Mouse (Mus musculus): ENCODE results near the gene Zfp446. TPM values are rescaled to one million over a fixed set of nuclear protein-coding genes. Genes with fewer than 3 reads are reported as not detected.
A peak's percentile ranks its signal among the peaks of the same experiment; 100 is the strongest.

Zfp446 gene
- polyA plus RNA-seq, 1 experiment from 2014 or later = 7.0 TPM

DNA sequence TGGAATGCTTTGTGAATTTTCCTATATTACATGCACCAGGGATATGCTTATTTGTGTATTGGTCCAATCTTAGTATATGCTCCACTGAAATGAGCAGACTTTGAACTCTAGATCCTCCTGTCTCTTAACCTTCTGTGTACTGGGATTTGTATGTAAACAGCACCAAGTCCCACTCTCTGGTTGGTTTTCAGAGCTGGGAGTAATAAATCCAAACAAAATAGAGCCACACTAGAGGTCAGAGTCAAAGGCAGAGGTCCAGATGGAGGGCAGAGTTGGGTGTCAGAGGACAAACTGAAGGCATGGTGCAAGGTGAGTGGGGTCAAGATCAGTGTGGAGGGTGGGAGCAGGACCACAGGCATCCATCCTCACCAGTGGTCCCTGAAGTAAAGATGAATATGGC lies 18.2 kb downstream of the Zfp446 start:
- H3K27ac ChIP-seq (ENCODE audit: low read depth, low read length) = no peak overlapping the region
- no peaks in the 10 kb centered on the region for H3K27me3 ChIP-seq (replicated peaks; ENCODE audit: control insufficient read depth, insufficient read depth, low read length)
- no peaks in the 10 kb centered on the region for H3K4me1 ChIP-seq (replicated peaks; ENCODE audit: control insufficient read depth, insufficient read depth, low read length)
- DNase-seq (ENCODE audit: low spot score) = no peak
- H3K36me3 ChIP-seq (ENCODE audit: control insufficient read depth, insufficient read depth, low read length) = no peaks in the 10 kb centered on the region
- no peaks in the 10 kb centered on the region for H3K9me3 ChIP-seq (ENCODE audit: control insufficient read depth, low read length)
- no peak overlapping the region for H3K4me2 ChIP-seq
- no peak for ATAC-seq (replicated peaks; ENCODE audit: low FRiP score)
- H3K9ac ChIP-seq (ENCODE audit: low read depth, low read length) = no peak overlapping the region
- no peak overlapping the region for H3K4me3 ChIP-seq (ENCODE audit: low read depth, low read length)

DNA sequence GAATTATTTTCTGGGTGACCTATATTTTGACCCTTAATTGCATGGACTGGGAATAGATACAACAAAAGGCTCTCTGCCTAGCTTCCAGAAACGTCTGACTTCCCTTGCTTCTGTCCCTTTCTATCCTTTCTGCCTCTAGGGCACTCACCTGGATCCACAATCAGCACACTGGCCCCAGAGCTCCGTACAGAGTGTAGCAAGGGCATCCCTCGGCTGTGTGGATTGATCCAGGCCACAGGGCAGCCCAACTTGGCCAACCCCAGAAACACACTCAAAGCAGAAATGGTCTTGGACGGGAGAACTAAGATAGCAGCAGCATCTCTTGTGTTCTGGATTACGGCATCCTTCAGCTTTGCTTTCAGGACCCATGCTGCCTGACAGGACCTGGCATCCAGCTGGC lies 19.6 kb downstream of the Zfp446 start:
- Histone ChIP-seq H3K27me3 (replicated peaks; ENCODE audit: control insufficient read depth, insufficient read depth, low read length) (no peaks in the 10 kb centered on the region), H3K9me3 (ENCODE audit: control insufficient read depth, low read length) (no peaks in the 10 kb centered on the region), H3K36me3 (ENCODE audit: control insufficient read depth, insufficient read depth, low read length) (no peaks in the 10 kb centered on the region), H3K4me1 (replicated peaks; ENCODE audit: control insufficient read depth, insufficient read depth, low read length) (no peaks in the 10 kb centered on the region), H3K4me3 (ENCODE audit: low read depth, low read length) (no peak overlapping the region), H3K4me2 (no peak overlapping the region), H3K27ac (ENCODE audit: low read depth, low read length) (no peak overlapping the region), H3K9ac (ENCODE audit: low read depth, low read length) (no peak overlapping the region)
- ATAC-seq (replicated peaks; ENCODE audit: low FRiP score) (no peak), DNase-seq (ENCODE audit: low spot score) (no peak)
- WGBS = 65% methylated on average over 5 of the region's 5 CpGs

DNA sequence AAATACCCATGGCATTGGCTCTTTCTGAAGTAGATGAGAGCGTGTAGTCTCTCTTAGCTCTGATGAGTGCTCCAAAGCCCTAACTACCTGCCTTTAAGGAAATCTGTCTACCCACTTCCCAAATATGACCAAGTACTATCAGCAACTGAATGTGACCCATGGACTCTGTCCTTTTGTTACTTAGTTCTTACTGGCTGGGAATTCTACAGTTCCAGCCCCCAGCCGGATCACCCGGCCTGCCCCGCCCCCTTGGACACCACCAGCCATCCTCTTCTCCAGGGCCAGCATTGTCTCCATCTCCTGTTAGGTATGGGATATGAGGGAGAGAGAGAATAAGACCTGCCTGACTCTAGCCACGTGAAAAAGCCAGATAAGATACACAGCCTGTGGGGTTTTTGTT lies 20.4 kb downstream of the Zfp446 start, which contains the start of gene Slc27a5:
Gene Slc27a5, minus strand, starts transcription at position 140 of the 400 bp plus-strand sequence.
- no peaks in the 10 kb centered on the region for H3K27me3 ChIP-seq (replicated peaks; ENCODE audit: control insufficient read depth, insufficient read depth, low read length)
- H3K4me1 ChIP-seq (replicated peaks; ENCODE audit: control insufficient read depth, insufficient read depth, low read length) = no peaks in the 10 kb centered on the region
- WGBS = 68% methylated on average over 5 of the region's 5 CpGs
- H3K4me3 ChIP-seq (ENCODE audit: low read depth, low read length) = no peak within 1 kb of the TSS
- ATAC-seq (replicated peaks; ENCODE audit: low FRiP score) (0 out of 2 replicates have a peak, but pooled peaks have one; percentile 29), DNase-seq (ENCODE audit: low spot score) (no peak)
- H3K9ac ChIP-seq (ENCODE audit: low read depth, low read length) = no peak within 1 kb of the TSS
- no peak within 1 kb of the TSS for H3K27ac ChIP-seq (ENCODE audit: low read depth, low read length)
- H3K9me3 ChIP-seq (ENCODE audit: control insufficient read depth, low read length) = no peaks in the 10 kb centered on the region
- H3K4me2 ChIP-seq = no peak within 1 kb of the TSS
- no peaks in the 10 kb centered on the region for H3K36me3 ChIP-seq (ENCODE audit: control insufficient read depth, insufficient read depth, low read length)

DNA sequence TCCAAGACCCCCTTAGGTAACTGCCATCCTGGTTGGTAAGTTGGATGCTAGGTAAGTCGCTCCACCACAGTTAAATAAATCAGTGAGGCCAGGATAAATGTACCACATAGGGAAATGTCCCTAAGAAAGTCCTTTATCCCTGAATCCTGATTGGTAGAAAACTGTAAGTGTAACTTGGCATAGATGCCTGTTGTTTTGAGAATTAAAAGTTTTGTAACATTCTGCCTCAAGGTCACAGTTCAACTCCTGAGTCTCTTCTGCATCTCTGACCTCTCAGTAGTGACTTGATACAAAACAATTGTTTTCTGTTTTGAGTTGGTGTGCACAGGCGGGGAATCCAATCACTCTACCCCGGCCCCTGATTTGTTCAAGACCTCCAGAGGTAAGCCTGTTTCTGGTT lies 21.2 kb downstream of the Zfp446 start, which contains the start of gene Trim28:
Gene Trim28, plus strand, starts transcription at position 264 of the 400 bp plus-strand sequence.
- Histone ChIP-seq H3K4me1 (replicated peaks; ENCODE audit: control insufficient read depth, insufficient read depth, low read length) (no peaks in the 10 kb centered on the region), H3K9me3 (ENCODE audit: control insufficient read depth, low read length) (no peaks in the 10 kb centered on the region), H3K27ac (ENCODE audit: low read depth, low read length) (no peak within 1 kb of the TSS), H3K27me3 (replicated peaks; ENCODE audit: control insufficient read depth, insufficient read depth, low read length) (no peaks in the 10 kb centered on the region), H3K9ac (ENCODE audit: low read depth, low read length) (no peak within 1 kb of the TSS), H3K4me3 (ENCODE audit: low read depth, low read length) (no peak within 1 kb of the TSS), H3K36me3 (ENCODE audit: control insufficient read depth, insufficient read depth, low read length) (no peaks in the 10 kb centered on the region), H3K4me2 (no peak within 1 kb of the TSS)
- DNase-seq (ENCODE audit: low spot score) (no peak), ATAC-seq (replicated peaks; ENCODE audit: low FRiP score) (no peak)
- WGBS = 84% methylated on average over 3 of the region's 3 CpGs

DNA sequence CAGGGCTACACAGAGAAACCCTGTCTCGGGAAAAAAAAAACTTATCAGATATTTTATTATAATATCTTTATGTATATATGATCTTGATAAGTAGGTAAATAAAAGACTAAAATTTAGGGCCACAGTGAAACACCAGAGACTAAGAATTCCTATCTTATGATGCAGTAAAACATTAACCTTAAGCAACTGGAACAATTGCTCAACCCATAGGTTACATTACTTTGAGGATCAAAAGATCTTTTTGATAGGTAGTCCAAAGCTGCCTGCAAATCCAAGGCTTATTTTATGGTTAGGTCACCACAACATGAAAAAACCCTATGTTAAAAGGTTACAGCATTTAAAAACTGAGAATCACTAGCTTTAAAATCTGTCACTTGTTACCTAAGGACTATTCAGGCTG lies 23.9 kb downstream of the Zfp446 start:
- WGBS = 58% methylated on average over 1 of the region's 1 CpGs
- Histone ChIP-seq H3K9ac (ENCODE audit: low read depth, low read length) (no peak overlapping the region), H3K4me2 (no peak overlapping the region), H3K27me3 (replicated peaks; ENCODE audit: control insufficient read depth, insufficient read depth, low read length) (no peaks in the 10 kb centered on the region), H3K4me1 (replicated peaks; ENCODE audit: control insufficient read depth, insufficient read depth, low read length) (no peaks in the 10 kb centered on the region), H3K4me3 (ENCODE audit: low read depth, low read length) (no peak overlapping the region), H3K36me3 (ENCODE audit: control insufficient read depth, insufficient read depth, low read length) (peaks cover 14% of the 10 kb centered on the region; the same call in 1 of the 2 replicates), H3K9me3 (ENCODE audit: control insufficient read depth, low read length) (no peaks in the 10 kb centered on the region), H3K27ac (ENCODE audit: low read depth, low read length) (no peak overlapping the region)
- DNase-seq (ENCODE audit: low spot score) (no peak), ATAC-seq (replicated peaks; ENCODE audit: low FRiP score) (no peak)

DNA sequence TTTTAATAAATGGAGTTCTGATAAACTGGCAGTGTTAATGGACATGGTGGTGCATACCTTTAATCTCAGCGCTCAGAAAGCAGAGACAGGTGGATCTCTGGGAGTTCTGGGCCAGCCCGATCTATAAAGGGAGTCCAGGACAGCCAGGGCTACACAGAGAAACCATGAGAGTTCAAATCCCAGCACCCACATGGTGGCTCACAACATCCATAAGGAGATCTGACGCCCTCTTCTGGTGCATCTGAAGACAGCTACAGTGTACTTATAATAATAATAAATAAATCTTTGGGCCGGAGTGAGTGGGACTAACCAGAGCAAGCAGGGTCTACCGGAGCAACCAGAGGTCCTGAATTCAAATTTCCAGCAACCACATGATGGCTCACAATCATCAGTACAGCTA lies 25.7 kb downstream of the Zfp446 start:
- no peaks in the 10 kb centered on the region; the same call in 1 of the 2 replicates for H3K27me3 ChIP-seq (replicated peaks; ENCODE audit: control insufficient read depth, insufficient read depth, low read length)
- 70% methylated on average over 5 of the region's 5 CpGs for WGBS

DNA sequence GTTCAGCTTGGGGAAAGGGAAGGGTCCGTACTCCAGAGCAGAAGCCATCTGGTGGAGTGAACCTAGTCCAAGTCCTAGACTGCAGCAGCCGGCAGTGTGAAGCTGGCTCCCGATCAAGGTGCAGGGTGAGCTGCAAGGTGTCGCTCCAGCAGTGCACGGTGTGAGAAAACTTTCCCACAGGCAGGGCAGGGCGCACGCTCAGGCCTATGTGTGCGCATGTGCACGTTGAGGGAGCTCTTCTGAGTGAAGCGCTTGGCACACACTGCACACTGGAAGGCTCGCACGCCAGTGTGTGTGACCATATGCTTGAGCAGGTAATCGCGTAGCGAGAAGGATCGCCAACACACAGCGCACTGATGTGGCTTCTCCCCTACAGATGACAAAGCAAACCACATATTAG lies 28.4 kb downstream of the Zfp446 start:
- WGBS = 88% methylated on average over 17 of the region's 17 CpGs
- Histone ChIP-seq H3K4me1 (replicated peaks; ENCODE audit: control insufficient read depth, insufficient read depth, low read length) (peaks cover 6% of the 10 kb centered on the region), H3K4me3 (ENCODE audit: low read depth, low read length) (no peak overlapping the region), H3K9ac (ENCODE audit: low read depth, low read length) (no peak overlapping the region), H3K4me2 (no peak overlapping the region), H3K36me3 (ENCODE audit: control insufficient read depth, insufficient read depth, low read length) (peaks cover 28% of the 10 kb centered on the region), H3K27me3 (replicated peaks; ENCODE audit: control insufficient read depth, insufficient read depth, low read length) (no peaks in the 10 kb centered on the region; the same call in 1 of the 2 replicates), H3K27ac (ENCODE audit: low read depth, low read length) (no peak overlapping the region), H3K9me3 (ENCODE audit: control insufficient read depth, low read length) (no peaks in the 10 kb centered on the region)
- ATAC-seq (replicated peaks; ENCODE audit: low FRiP score) (no peak), DNase-seq (ENCODE audit: low spot score) (no peak)

More for the DNA sequence above, 25.7 kb downstream of the Zfp446 start:
- no peak overlapping the region for H3K27ac ChIP-seq (ENCODE audit: low read depth, low read length)
- no peak overlapping the region for H3K4me2 ChIP-seq
- peaks cover 28% of the 10 kb centered on the region for H3K36me3 ChIP-seq (ENCODE audit: control insufficient read depth, insufficient read depth, low read length)
- ATAC-seq (replicated peaks; ENCODE audit: low FRiP score) = no peak
- no peak for DNase-seq (ENCODE audit: low spot score)
- no peak overlapping the region for H3K4me3 ChIP-seq (ENCODE audit: low read depth, low read length)
- H3K9me3 ChIP-seq (ENCODE audit: control insufficient read depth, low read length) = no peaks in the 10 kb centered on the region
- H3K9ac ChIP-seq (ENCODE audit: low read depth, low read length) = no peak overlapping the region
- H3K4me1 ChIP-seq (replicated peaks; ENCODE audit: control insufficient read depth, insufficient read depth, low read length) = peaks cover 2% of the 10 kb centered on the region

DNA sequence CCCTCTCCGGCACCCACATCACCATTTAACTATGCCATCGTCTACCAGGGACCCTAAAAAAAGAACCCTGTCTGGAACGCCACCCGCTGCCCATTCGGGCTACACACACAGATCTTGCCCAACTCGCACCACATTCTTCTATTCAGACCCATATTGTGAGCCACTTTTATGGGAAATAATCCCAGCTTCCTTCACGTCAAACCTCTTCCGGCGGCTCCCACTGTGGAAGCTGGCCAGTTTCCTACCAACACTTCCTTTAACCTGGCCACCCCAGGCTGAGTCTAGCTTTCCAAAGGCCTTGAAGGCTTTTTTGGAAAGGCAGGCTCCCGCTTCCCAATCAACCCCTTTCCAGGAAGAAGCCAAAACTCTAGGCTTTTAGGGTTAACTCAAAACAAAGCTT lies 28.9 kb downstream of the Zfp446 start:
- peaks cover 28% of the 10 kb centered on the region for H3K36me3 ChIP-seq (ENCODE audit: control insufficient read depth, insufficient read depth, low read length)
- H3K27ac ChIP-seq (ENCODE audit: low read depth, low read length) = no peak overlapping the region
- H3K4me2 ChIP-seq = no peak overlapping the region
- no peaks in the 10 kb centered on the region for H3K9me3 ChIP-seq (ENCODE audit: control insufficient read depth, low read length)
- no peak for ATAC-seq (replicated peaks; ENCODE audit: low FRiP score)
- H3K4me3 ChIP-seq (ENCODE audit: low read depth, low read length) = no peak overlapping the region
- no peak overlapping the region for H3K9ac ChIP-seq (ENCODE audit: low read depth, low read length)
- no peaks in the 10 kb centered on the region; the same call in 1 of the 2 replicates for H3K27me3 ChIP-seq (replicated peaks; ENCODE audit: control insufficient read depth, insufficient read depth, low read length)
- H3K4me1 ChIP-seq (replicated peaks; ENCODE audit: control insufficient read depth, insufficient read depth, low read length) = peaks cover 6% of the 10 kb centered on the region
- 87% methylated on average over 10 of the region's 10 CpGs for WGBS
- no peak for DNase-seq (ENCODE audit: low spot score)

DNA sequence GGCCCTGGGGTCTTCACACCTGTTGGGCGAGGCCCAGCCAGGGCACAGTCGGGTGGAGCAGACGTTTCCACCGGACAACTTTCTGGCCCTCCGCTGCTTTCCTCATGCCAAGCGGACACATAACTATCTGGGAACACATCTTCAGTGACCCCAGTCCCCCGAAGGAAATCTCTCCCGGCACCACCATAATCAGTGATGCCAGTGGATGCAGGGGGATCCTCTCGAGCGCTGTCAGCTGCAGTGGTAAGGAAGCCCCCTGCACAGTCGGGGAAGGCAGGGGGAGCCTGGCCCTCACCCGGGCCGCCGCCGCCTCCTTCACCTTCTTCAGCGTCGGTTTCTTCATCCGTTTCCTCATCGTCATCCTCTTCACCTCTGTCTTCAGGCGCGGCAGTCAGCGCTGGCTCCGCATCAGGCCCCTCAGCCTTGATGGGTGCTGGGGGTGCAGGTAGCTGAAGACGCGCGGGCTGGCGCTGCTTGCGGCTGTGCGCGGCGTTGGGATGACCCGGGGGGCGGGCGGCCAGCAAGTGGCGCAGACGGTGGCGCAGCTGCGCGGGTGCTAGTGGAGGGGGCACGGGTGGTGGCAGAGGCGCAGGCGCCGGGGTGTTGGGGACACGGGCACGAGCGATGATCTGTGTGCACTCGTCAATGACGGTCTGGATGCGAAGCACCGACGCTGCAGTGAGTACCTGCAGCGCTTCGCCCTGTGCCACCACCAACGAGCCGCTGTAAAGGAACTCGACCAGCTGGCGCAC lies 29.9 kb downstream of the Zfp446 start:
- WGBS = 65% methylated on average over 57 of the region's 57 CpGs
- H3K4me2 ChIP-seq = no peak overlapping the region
- H3K27me3 ChIP-seq (replicated peaks; ENCODE audit: control insufficient read depth, insufficient read depth, low read length) = no peaks in the 10 kb centered on the region; the same call in 1 of the 2 replicates
- DNase-seq (ENCODE audit: low spot score) (no peak), ATAC-seq (replicated peaks; ENCODE audit: low FRiP score) (no peak)
- no peaks in the 10 kb centered on the region for H3K9me3 ChIP-seq (ENCODE audit: control insufficient read depth, low read length)
- peaks cover 6% of the 10 kb centered on the region for H3K4me1 ChIP-seq (replicated peaks; ENCODE audit: control insufficient read depth, insufficient read depth, low read length)
- no peak overlapping the region for H3K9ac ChIP-seq (ENCODE audit: low read depth, low read length)
- no peak overlapping the region for H3K27ac ChIP-seq (ENCODE audit: low read depth, low read length)
- peaks cover 28% of the 10 kb centered on the region for H3K36me3 ChIP-seq (ENCODE audit: control insufficient read depth, insufficient read depth, low read length)
- H3K4me3 ChIP-seq (ENCODE audit: low read depth, low read length) = peak overlapping the region; percentile 11; the same call in 1 of the 2 replicates

All from liver, embryonic 11.5 days (tissue).